Mouse (Mus musculus): ENCODE data around the gene Krt20. TPM values are rescaled to one million over a fixed set of nuclear protein-coding genes. Genes with fewer than 3 reads are reported as not detected.

Gene Krt20
- polyA plus RNA-seq, 1 experiment from 2014 or later, result 5.0 TPM

- H3K36me3 ChIP-seq (ENCODE audit: insufficient read depth, low read length), result no peaks in the 10 kb centered on the region
- no peak for ATAC-seq (replicated peaks; ENCODE audit: low FRiP score, low read depth)
- H3K27ac ChIP-seq, result no peak overlapping the region
- no peaks in the 10 kb centered on the region for H3K9me3 ChIP-seq (replicated peaks; ENCODE audit: low read length)
- no peaks in the 10 kb centered on the region for H3K27me3 ChIP-seq (ENCODE audit: insufficient read depth, low read length)
- no peak overlapping the region for H3K4me3 ChIP-seq (replicated peaks; ENCODE audit: low read depth, low read length)
- 69% methylated on average over 8 of the region's 8 CpGs for WGBS
- H3K4me2 ChIP-seq (ENCODE audit: low read length), result no peak overlapping the region
- H3K4me1 ChIP-seq (replicated peaks; ENCODE audit: insufficient read depth, low read length), result no peaks in the 10 kb centered on the region
- TF ChIP-seq CTCF (IDR thresholded peaks at IDR 0.05; ENCODE audit: low read depth), result no peak
- H3K9ac ChIP-seq (ENCODE audit: low read depth, low read length), result no peak overlapping the region
- DNase-seq (ENCODE audit: low spot score), result no peak
Measured at GRCm38 (mm10) chr11:99398832-99399231, 39.1 kb downstream of the Krt20 start.

GRCm38 (mm10) chr11:99398084-99398483 lies 39.9 kb downstream of the Krt20 start:
- no peak overlapping the region for H3K9ac ChIP-seq (ENCODE audit: low read depth, low read length)
- no peaks in the 10 kb centered on the region for H3K4me1 ChIP-seq (replicated peaks; ENCODE audit: insufficient read depth, low read length)
- no peak for TF ChIP-seq CTCF (IDR thresholded peaks at IDR 0.05; ENCODE audit: low read depth)
- no peak overlapping the region for H3K4me2 ChIP-seq (ENCODE audit: low read length)
- H3K36me3 ChIP-seq (ENCODE audit: insufficient read depth, low read length), result no peaks in the 10 kb centered on the region
- H3K4me3 ChIP-seq (replicated peaks; ENCODE audit: low read depth, low read length), result no peak overlapping the region
- DNase-seq (ENCODE audit: low spot score) (no peak), ATAC-seq (replicated peaks; ENCODE audit: low FRiP score, low read depth) (no peak)
- H3K9me3 ChIP-seq (replicated peaks; ENCODE audit: low read length), result no peaks in the 10 kb centered on the region
- WGBS, result 60% methylated on average over 3 of the region's 3 CpGs
- no peak overlapping the region for H3K27ac ChIP-seq
- H3K27me3 ChIP-seq (ENCODE audit: insufficient read depth, low read length), result no peaks in the 10 kb centered on the region

- Histone ChIP-seq H3K9me3 (replicated peaks; ENCODE audit: low read length) (no peaks in the 10 kb centered on the region), H3K9ac (ENCODE audit: low read depth, low read length) (no peak overlapping the region), H3K4me3 (replicated peaks; ENCODE audit: low read depth, low read length) (no peak overlapping the region), H3K27ac (no peak overlapping the region), H3K36me3 (ENCODE audit: insufficient read depth, low read length) (no peaks in the 10 kb centered on the region), H3K4me1 (replicated peaks; ENCODE audit: insufficient read depth, low read length) (no peaks in the 10 kb centered on the region), H3K27me3 (ENCODE audit: insufficient read depth, low read length) (no peaks in the 10 kb centered on the region), H3K4me2 (ENCODE audit: low read length) (no peak overlapping the region)
- DNase-seq (ENCODE audit: low spot score) (no peak), ATAC-seq (replicated peaks; ENCODE audit: low FRiP score, low read depth) (no peak)
- TF ChIP-seq CTCF (IDR thresholded peaks at IDR 0.05; ENCODE audit: low read depth), result no peak
- 84% methylated on average over 2 of the region's 2 CpGs for WGBS
Measured at GRCm38 (mm10) chr11:99396661-99397060, 41.3 kb downstream of the Krt20 start.

GRCm38 (mm10) chr11:99396034-99396433 lies 41.9 kb downstream of the Krt20 start:
- ATAC-seq (replicated peaks; ENCODE audit: low FRiP score, low read depth) (no peak), DNase-seq (ENCODE audit: low spot score) (no peak)
- 38% methylated on average over 3 of the region's 3 CpGs for WGBS
- Histone ChIP-seq H3K4me2 (ENCODE audit: low read length) (no peak overlapping the region), H3K27ac (no peak overlapping the region), H3K4me3 (replicated peaks; ENCODE audit: low read depth, low read length) (no peak overlapping the region), H3K27me3 (ENCODE audit: insufficient read depth, low read length) (no peaks in the 10 kb centered on the region), H3K9ac (ENCODE audit: low read depth, low read length) (no peak overlapping the region), H3K4me1 (replicated peaks; ENCODE audit: insufficient read depth, low read length) (no peaks in the 10 kb centered on the region), H3K9me3 (replicated peaks; ENCODE audit: low read length) (no peaks in the 10 kb centered on the region), H3K36me3 (ENCODE audit: insufficient read depth, low read length) (no peaks in the 10 kb centered on the region)
- no peak for TF ChIP-seq CTCF (IDR thresholded peaks at IDR 0.05; ENCODE audit: low read depth)

GRCm38 (mm10) chr11:99392492-99392891 lies 45.5 kb downstream of the Krt20 start:
- WGBS, result 81% methylated on average over 10 of the region's 10 CpGs
- Histone ChIP-seq H3K27me3 (ENCODE audit: insufficient read depth, low read length) (no peaks in the 10 kb centered on the region), H3K4me2 (ENCODE audit: low read length) (no peak overlapping the region), H3K9me3 (replicated peaks; ENCODE audit: low read length) (no peaks in the 10 kb centered on the region), H3K27ac (no peak overlapping the region), H3K9ac (ENCODE audit: low read depth, low read length) (no peak overlapping the region), H3K36me3 (ENCODE audit: insufficient read depth, low read length) (no peaks in the 10 kb centered on the region), H3K4me3 (replicated peaks; ENCODE audit: low read depth, low read length) (no peak overlapping the region), H3K4me1 (replicated peaks; ENCODE audit: insufficient read depth, low read length) (no peaks in the 10 kb centered on the region)
- ATAC-seq (replicated peaks; ENCODE audit: low FRiP score, low read depth), result no peak
- TF ChIP-seq CTCF (IDR thresholded peaks at IDR 0.05; ENCODE audit: low read depth), result no peak
- no peak for DNase-seq (ENCODE audit: low spot score)

GRCm38 (mm10) chr11:99391375-99391774 lies 46.6 kb downstream of the Krt20 start:
- H3K4me1 ChIP-seq (replicated peaks; ENCODE audit: insufficient read depth, low read length), result no peaks in the 10 kb centered on the region
- no peaks in the 10 kb centered on the region for H3K27me3 ChIP-seq (ENCODE audit: insufficient read depth, low read length)
- ATAC-seq (replicated peaks; ENCODE audit: low FRiP score, low read depth) (no peak), DNase-seq (ENCODE audit: low spot score) (no peak)
- no peaks in the 10 kb centered on the region for H3K9me3 ChIP-seq (replicated peaks; ENCODE audit: low read length)
- H3K27ac ChIP-seq, result no peak overlapping the region
- no peak for TF ChIP-seq CTCF (IDR thresholded peaks at IDR 0.05; ENCODE audit: low read depth)
- no peaks in the 10 kb centered on the region for H3K36me3 ChIP-seq (ENCODE audit: insufficient read depth, low read length)
- H3K4me3 ChIP-seq (replicated peaks; ENCODE audit: low read depth, low read length), result no peak overlapping the region
- no peak overlapping the region for H3K4me2 ChIP-seq (ENCODE audit: low read length)
- no peak overlapping the region for H3K9ac ChIP-seq (ENCODE audit: low read depth, low read length)
- 83% methylated on average over 6 of the region's 6 CpGs for WGBS

- Histone ChIP-seq H3K36me3 (ENCODE audit: insufficient read depth, low read length) (no peaks in the 10 kb centered on the region), H3K9ac (ENCODE audit: low read depth, low read length) (no peak overlapping the region), H3K9me3 (replicated peaks; ENCODE audit: low read length) (no peaks in the 10 kb centered on the region), H3K4me2 (ENCODE audit: low read length) (no peak overlapping the region), H3K27ac (no peak overlapping the region), H3K4me3 (replicated peaks; ENCODE audit: low read depth, low read length) (no peak overlapping the region), H3K4me1 (replicated peaks; ENCODE audit: insufficient read depth, low read length) (no peaks in the 10 kb centered on the region), H3K27me3 (ENCODE audit: insufficient read depth, low read length) (no peaks in the 10 kb centered on the region)
- WGBS, result 71% methylated on average over 7 of the region's 7 CpGs
- TF ChIP-seq CTCF (IDR thresholded peaks at IDR 0.05; ENCODE audit: low read depth), result no peak
- no peak for ATAC-seq (replicated peaks; ENCODE audit: low FRiP score, low read depth)
- DNase-seq (ENCODE audit: low spot score), result no peak
Measured at GRCm38 (mm10) chr11:99390866-99391265, 47.1 kb downstream of the Krt20 start.
